Mouse (Mus musculus) CH12.LX (cell line): ENCODE data around the gene Tnfrsf26. TPM values are rescaled to one million over a fixed set of nuclear protein-coding genes. Genes with fewer than 3 reads are reported as not detected.

Source experiments
- DNase-seq: peaks from one replicate; pipeline ENCODE4 v3.0.0-alpha.2; 2013; ENCODE audit errors: extremely low read depth
- H3K27ac ChIP-seq: 2 replicates; pipeline ENCODE4 v1.5.1; 2012; ENCODE audit warnings: low read depth, mild to moderate bottlenecking, control low read depth, moderate library complexity; ENCODE audit not compliant: insufficient read depth
- H3K27me3 ChIP-seq: replicated peaks from 2 replicates; pipeline ENCODE3; 2012; ENCODE audit warnings: inconsistent platforms
- H3K36me3 ChIP-seq, 2 experiments: replicated peaks in 1 of 2; 2 replicates each; pipeline versions ENCODE3 to v1.6.1; 2012; ENCODE audit warnings: inconsistent platforms in 1 of 2, low read length in 1 of 2, mild to moderate bottlenecking in 1 of 2, mixed read lengths in 1 of 2, moderate library complexity in 1 of 2; ENCODE audit not compliant: control insufficient read depth in 1 of 2, insufficient read depth in 1 of 2
- H3K4me1 ChIP-seq, 2 experiments: 2 replicates each; pipeline ENCODE4 v1.6.1; 2012; ENCODE audit warnings: inconsistent platforms in 1 of 2, moderate library complexity in 1 of 2; ENCODE audit not compliant: insufficient read depth in 2 of 2, control insufficient read depth in 1 of 2
- H3K4me2 ChIP-seq: 2 replicates; pipeline ENCODE4 v1.6.1; 2012; ENCODE audit warnings: low read depth, mild to moderate bottlenecking, control low read depth; ENCODE audit not compliant: poor library complexity, insufficient read depth, severe bottlenecking
- H3K4me3 ChIP-seq, 3 experiments: fragments of 150-350 bp in 1 of 3; sonication (generic) in 1 of 3; replicated peaks in 1 of 3; 2 replicates each; pipeline versions ENCODE3 to v1.5.1; 2011 to 2012; ENCODE audit warnings: low read depth in 2 of 3, low read length in 2 of 3, mild to moderate bottlenecking in 2 of 3, moderate library complexity in 2 of 3, control low read depth in 1 of 3, improper control_type of control experiment in 1 of 3, inconsistent platforms in 1 of 3, mixed read lengths in 1 of 3; ENCODE audit not compliant: poor library complexity in 1 of 3
- H3K79me2 ChIP-seq: replicated peaks from 2 replicates; pipeline ENCODE4 v1.6.1; 2012; ENCODE audit warnings: mild to moderate bottlenecking, moderate library complexity; ENCODE audit not compliant: control insufficient read depth, poor library complexity, insufficient read depth, severe bottlenecking; ENCODE audit errors: extremely low read depth
- H3K9ac ChIP-seq: 2 replicates; pipeline ENCODE4 v1.6.1; 2012; ENCODE audit warnings: low read depth, mild to moderate bottlenecking, control low read depth, moderate library complexity; ENCODE audit not compliant: insufficient read depth
- H3K9me3 ChIP-seq: replicated peaks from 2 replicates; pipeline ENCODE3; 2012; ENCODE audit warnings: low read length, inconsistent platforms, mixed read lengths
- BHLHE40 ChIP-seq: IDR thresholded peaks from 2 replicates; pipeline ENCODE4 v1.6.1; 2011; ENCODE audit warnings: mild to moderate bottlenecking, low read depth, low read length, improper control_type of control experiment
- CHD1 ChIP-seq: IDR thresholded peaks from 2 replicates; pipeline ENCODE4 v1.6.1; 2012; ENCODE audit warnings: low read depth, low read length, improper control_type of control experiment, inconsistent platforms
- CHD2 ChIP-seq: IDR thresholded peaks from 2 replicates; pipeline ENCODE4 v1.6.1; 2011; ENCODE audit warnings: low read length, improper control_type of control experiment
- E2F4 ChIP-seq: IDR thresholded peaks from 2 replicates; pipeline ENCODE4 v1.6.1; 2011; ENCODE audit warnings: low read depth, low read length, improper control_type of control experiment; ENCODE audit not compliant: insufficient replicate concordance
- ELF1 ChIP-seq: IDR thresholded peaks from 2 replicates; pipeline ENCODE4 v1.6.1; 2014; ENCODE audit warnings: low read depth, mild to moderate bottlenecking, inconsistent platforms, low read length, improper control_type of control experiment
- GABPA ChIP-seq: IDR thresholded peaks from 2 replicates; pipeline ENCODE4 v1.6.1; 2012; ENCODE audit warnings: low read depth, low read length, improper control_type of control experiment, inconsistent platforms; ENCODE audit not compliant: insufficient replicate concordance
- IRF4 ChIP-seq: IDR thresholded peaks from 2 replicates; pipeline ENCODE4 v1.6.1; 2014; ENCODE audit warnings: low read depth, mild to moderate bottlenecking, inconsistent platforms, low read length, improper control_type of control experiment
- KAT2A ChIP-seq: IDR thresholded peaks from 2 replicates; pipeline ENCODE4 v1.6.1; 2012; ENCODE audit warnings: low read length, improper control_type of control experiment, inconsistent platforms; ENCODE audit not compliant: insufficient replicate concordance
- MEF2A ChIP-seq: IDR thresholded peaks from 2 replicates; pipeline ENCODE4 v1.6.1; 2014; ENCODE audit warnings: low read depth, mild to moderate bottlenecking, inconsistent platforms, low read length, improper control_type of control experiment, borderline replicate concordance
- MXI1 ChIP-seq: IDR thresholded peaks from 2 replicates; pipeline ENCODE4 v1.6.1; 2011; ENCODE audit warnings: mild to moderate bottlenecking, low read depth, low read length, improper control_type of control experiment
- MYC ChIP-seq: IDR thresholded peaks from 2 replicates; pipeline ENCODE4 v1.6.1; 2011; ENCODE audit warnings: low read depth, mild to moderate bottlenecking, improper control_type of control experiment, low read length
- NRF1 ChIP-seq: IDR thresholded peaks from 2 replicates; pipeline ENCODE4 v1.6.1; 2014; ENCODE audit warnings: low read depth, mild to moderate bottlenecking, inconsistent platforms, low read length, improper control_type of control experiment, moderate library complexity
- PAX5 ChIP-seq: IDR thresholded peaks from 2 replicates; pipeline ENCODE4 v1.6.1; 2012; ENCODE audit warnings: low read length, inconsistent platforms, mixed read lengths
- POLR2A ChIP-seq: IDR thresholded peaks from 2 replicates; pipeline ENCODE4 v1.6.1; 2011; ENCODE audit warnings: low read depth, mild to moderate bottlenecking, improper control_type of control experiment, low read length
- POLR2AphosphoS2 ChIP-seq: IDR thresholded peaks from 2 replicates; pipeline ENCODE4 v1.6.1; 2011; ENCODE audit warnings: low read depth, low read length, improper control_type of control experiment
- RAD21 ChIP-seq: IDR thresholded peaks from 2 replicates; pipeline ENCODE4 v1.6.1; 2011; ENCODE audit warnings: low read depth, mild to moderate bottlenecking, low read length, improper control_type of control experiment, moderate library complexity
- RCOR1 ChIP-seq: conservative IDR thresholded peaks from 2 replicates; pipeline ENCODE4 v1.6.1; 2012; ENCODE audit warnings: low read depth, mild to moderate bottlenecking, inconsistent platforms, low read length, improper control_type of control experiment
- TBP ChIP-seq: conservative IDR thresholded peaks from 2 replicates; pipeline ENCODE4 v1.6.1; 2011; ENCODE audit warnings: low read depth, low read length, improper control_type of control experiment
- TCF12 ChIP-seq: IDR thresholded peaks from 2 replicates; pipeline ENCODE4 v1.6.1; 2014; ENCODE audit warnings: low read depth, mild to moderate bottlenecking, inconsistent platforms, low read length, improper control_type of control experiment
- USF1 ChIP-seq: IDR thresholded peaks from 2 replicates; pipeline ENCODE4 v1.6.1; 2014; ENCODE audit warnings: low read depth, mild to moderate bottlenecking, inconsistent platforms, low read length, improper control_type of control experiment
- USF2 ChIP-seq: conservative IDR thresholded peaks from 2 replicates; pipeline ENCODE4 v1.6.1; 2011; ENCODE audit warnings: low read depth, low read length, improper control_type of control experiment
- ZKSCAN1 ChIP-seq: IDR thresholded peaks from 2 replicates; pipeline ENCODE4 v1.6.1; 2012; ENCODE audit warnings: low read depth, inconsistent platforms, low read length, improper control_type of control experiment, borderline replicate concordance
- ZNF384 ChIP-seq: IDR thresholded peaks from 2 replicates; pipeline ENCODE4 v1.6.1; 2012; ENCODE audit warnings: low read depth, low read length, improper control_type of control experiment, inconsistent platforms
- dilution Hi-C: fragments of 300-500 bp; cut with MboI; formaldehyde crosslinking; loops from 2 replicates; pipeline ENCODE4 v1.14.3; 2020; ENCODE audit warnings: low sequenced_read_pairs; ENCODE audit not compliant: extremely low pct_unique_long_range_greater_than_20kb, extremely low pct_ligation_motif_present
- in situ Hi-C: fragments of 300-500 bp; cut with MboI; formaldehyde crosslinking; loops from 3 replicates; pipeline ENCODE4 v1.14.3; 2019; ENCODE audit warnings: low sequenced_read_pairs, low pct_ligation_motif_present, low pct_unique_long_range_greater_than_20kb, mixed read lengths
- polyA plus RNA-seq: library from polyadenylated mRNA; unstranded; fragments of >175 nt; gene quantifications from 2 replicates; pipeline ENCODE4 v1.2.1, GENCODE M21; 2012; ENCODE audit warnings: low read depth; ENCODE audit not compliant: insufficient read length
- total RNA-seq, 2 experiments: library from RNA; depleted of rRNA; stranded (reverse); fragments of 300-350 nt in 1 of 2; fragments of >200 nt in 1 of 2; gene quantifications; 2 replicates each; pipeline ENCODE4 v1.2.3; 2012 to 2014

Gene Tnfrsf26
- total RNA-seq (2012; rRNA removed): 7.5 and 8.3 TPM in 2 replicates
- total RNA-seq (2014; rRNA removed): 8.3 and 10.6 TPM in 2 replicates
- polyA plus RNA-seq: 5.4 and 5.7 TPM in 2 replicates

GRCm38 (mm10) chr7:143628540-143628939 is at the start of gene Tnfrsf26:
Gene Tnfrsf26, minus strand, starts transcription at chr7:143628722.
- Histone ChIP-seq H3K4me3 (peak within 1 kb of the TSS; percentile 44 to 65 (median 55)), H3K4me2 (peak within 1 kb of the TSS; percentile 80)

DNA sequence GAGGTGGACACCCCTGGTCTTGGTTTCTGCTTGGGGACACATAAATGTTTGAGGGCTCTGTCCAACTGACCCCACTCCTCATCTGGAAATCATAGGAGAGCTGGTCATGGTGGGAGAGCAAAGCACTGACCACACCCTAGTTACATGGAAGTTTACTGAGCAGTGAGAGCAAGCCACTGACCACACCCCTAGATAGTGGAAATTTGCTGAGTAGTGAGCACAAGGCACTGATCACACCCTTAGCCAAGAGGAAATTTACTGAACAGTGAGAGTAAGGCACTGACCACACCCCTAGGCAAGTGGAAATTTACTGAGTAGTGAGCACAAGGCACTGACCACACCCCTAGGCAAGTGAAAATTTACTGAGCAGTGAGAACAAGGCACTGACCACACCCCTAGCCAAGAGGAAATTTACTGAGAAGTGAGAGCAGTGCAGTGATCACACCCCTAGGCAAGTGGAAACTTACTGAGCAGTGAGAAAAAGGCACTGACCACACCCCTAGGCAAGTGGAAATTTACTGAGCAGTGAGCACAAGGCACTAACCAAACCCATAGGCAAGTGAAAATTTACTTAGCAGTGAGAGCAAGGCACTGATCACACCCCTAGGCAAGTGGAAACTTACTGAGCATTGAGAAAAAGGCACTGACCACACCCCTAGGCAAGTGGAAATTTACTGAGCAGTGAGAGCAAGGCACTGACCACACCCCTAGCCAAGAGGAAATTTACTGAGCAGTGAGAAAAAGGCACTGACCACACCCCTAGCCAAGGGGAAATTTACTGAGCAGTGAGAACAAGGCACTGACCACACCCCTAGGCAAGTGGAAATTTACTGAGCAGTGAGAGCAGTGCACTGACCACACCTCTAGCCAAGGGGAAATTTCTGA is 38.1 kb upstream of the Tnfrsf26 start:
- H3K27me3 ChIP-seq: no peaks in the 10 kb centered on the region
- no peak overlapping the region for H3K27ac ChIP-seq
- TF ChIP-seq KAT2A (no peak), GABPA (no peak), RCOR1 (no peak), CHD2 (no peak), ELF1 (no peak), TBP (no peak), USF1 (no peak), ZNF384 (no peak), MEF2A (no peak), ZKSCAN1 (no peak)
- TF ChIP-seq, all 38 proteins: peak for 0
- in situ Hi-C loops (no loop called here), dilution Hi-C loops (no loop called here)
- H3K9me3 ChIP-seq: peaks cover 5% of the 10 kb centered on the region
- no peaks in the 10 kb centered on the region for H3K36me3 ChIP-seq
- no peaks in the 10 kb centered on the region for H3K4me1 ChIP-seq
- peak; percentile 17 for DNase-seq
- H3K4me3 ChIP-seq: no peak overlapping the region
- H3K79me2 ChIP-seq: no peaks in the 10 kb centered on the region
- no peak overlapping the region for H3K4me2 ChIP-seq
- no peak overlapping the region for H3K9ac ChIP-seq

More at GRCm38 (mm10) chr7:143628540-143628939, at the start of gene Tnfrsf26:
- dilution Hi-C loops: no loop called here
- TF ChIP-seq ZKSCAN1 (no peak), POLR2A (no peak), TCF12 (no peak), RAD21 (no peak), NRF1 (no peak), E2F4 (no peak), RCOR1 (no peak), USF2 (no peak), CHD1 (no peak), MYC (no peak), MXI1 (no peak; the same call in 1 of the 2 replicates), POLR2AphosphoS2 (no peak), ELF1 (no peak), PAX5 (no peak), BHLHE40 (no peak), IRF4 (no peak)
- Histone ChIP-seq H3K36me3 (no peaks in the 10 kb centered on the region), H3K9me3 (no peaks in the 10 kb centered on the region), H3K4me1 (peaks cover 3 to 26% of the 10 kb centered on the region in 2 experiments; a peak in 3 of 4 replicates), H3K79me2 (no peaks in the 10 kb centered on the region), H3K27me3 (peaks cover 1% of the 10 kb centered on the region), H3K9ac (peak within 1 kb of the TSS; percentile 41), H3K27ac (peak within 1 kb of the TSS; percentile 10; the same call in 1 of the 2 replicates)
- in situ Hi-C loops: no loop called here
- no peak for DNase-seq
